Mouse (Mus musculus): ENCODE data around the gene Fgd6. TPM values are rescaled to one million over a fixed set of nuclear protein-coding genes. Genes with fewer than 3 reads are reported as not detected.

Gene Fgd6
- polyA plus RNA-seq, 1 experiment from 2014 or later: 1.3 TPM

DNA sequence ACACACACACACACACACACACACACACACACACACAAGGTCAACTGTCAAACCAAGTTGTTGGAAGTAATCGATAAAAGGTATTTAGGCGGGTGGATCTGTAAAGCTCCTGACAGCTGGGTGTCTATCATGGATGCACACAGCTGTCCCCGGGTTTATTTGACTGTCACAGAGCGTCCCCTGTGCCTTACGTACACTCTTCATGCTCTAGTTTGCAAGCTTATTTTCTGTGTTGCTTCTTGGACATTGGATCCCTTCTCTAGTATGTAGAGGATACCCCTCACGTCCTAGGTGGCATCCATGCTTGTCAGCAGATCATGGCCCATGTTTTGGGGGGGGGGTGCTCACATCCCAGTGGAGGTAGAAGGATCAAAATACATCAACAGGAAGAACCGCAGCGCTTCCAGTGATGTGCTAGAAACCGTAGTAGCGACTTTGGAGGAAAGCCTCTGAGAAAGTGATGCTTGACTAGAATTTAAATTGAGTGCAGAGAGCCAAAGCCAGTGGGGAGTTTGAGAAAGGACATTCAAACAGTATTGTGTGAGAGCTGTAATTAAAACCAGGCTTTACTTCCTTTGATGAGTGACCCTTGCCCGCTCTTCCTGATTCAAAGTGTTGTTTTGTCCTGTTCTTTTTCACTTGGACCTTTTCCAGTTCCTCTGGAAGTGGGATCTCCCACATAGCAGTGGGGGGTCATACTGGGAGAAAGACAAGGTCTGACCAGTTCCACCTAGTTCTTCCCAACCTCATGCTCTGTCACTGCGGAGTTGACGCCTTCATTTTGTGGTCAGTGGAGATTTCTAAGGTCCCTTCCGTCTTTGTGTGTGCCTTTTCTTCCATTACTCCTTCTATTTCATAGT lies 41.4 kb downstream of the Fgd6 start:
- no peak for ATAC-seq
- no peak overlapping the region for H3K27ac ChIP-seq (ENCODE audit: low read depth, low read length)

GRCm38 (mm10) chr10:94080740-94081139 lies 44.9 kb downstream of the Fgd6 start:
- 0 out of 2 replicates have a peak, but pooled peaks cover 4% of the 10 kb centered on the region for H3K4me1 ChIP-seq (ENCODE audit: control insufficient read depth, insufficient read depth, low read length)
- H3K36me3 ChIP-seq (ENCODE audit: control insufficient read depth, insufficient read depth, low read length): no peaks in the 10 kb centered on the region
- H3K9me3 ChIP-seq (replicated peaks; ENCODE audit: control insufficient read depth, low read length): no peaks in the 10 kb centered on the region
- no peak overlapping the region for H3K4me2 ChIP-seq (ENCODE audit: low read length)
- no peak overlapping the region for H3K4me3 ChIP-seq (ENCODE audit: low read depth, low read length)
- WGBS: 82% methylated on average over 3 of the region's 3 CpGs
- H3K27me3 ChIP-seq (replicated peaks; ENCODE audit: control insufficient read depth, insufficient read depth, low read length): no peaks in the 10 kb centered on the region
- ATAC-seq (no peak), DNase-seq (ENCODE audit: low spot score) (no peak)
- no peak overlapping the region for H3K9ac ChIP-seq (ENCODE audit: low read length)
- no peak overlapping the region for H3K27ac ChIP-seq (ENCODE audit: low read depth, low read length)

More for the DNA sequence above, 41.4 kb downstream of the Fgd6 start:
- Histone ChIP-seq H3K9ac (ENCODE audit: low read length) (no peak overlapping the region), H3K27me3 (replicated peaks; ENCODE audit: control insufficient read depth, insufficient read depth, low read length) (no peaks in the 10 kb centered on the region), H3K4me2 (ENCODE audit: low read length) (no peak overlapping the region), H3K36me3 (ENCODE audit: control insufficient read depth, insufficient read depth, low read length) (no peaks in the 10 kb centered on the region), H3K4me1 (ENCODE audit: control insufficient read depth, insufficient read depth, low read length) (peaks cover 7% of the 10 kb centered on the region; the same call in 1 of the 2 replicates), H3K9me3 (replicated peaks; ENCODE audit: control insufficient read depth, low read length) (no peaks in the 10 kb centered on the region), H3K4me3 (ENCODE audit: low read depth, low read length) (no peak overlapping the region)
- 64% methylated on average over 14 of the region's 14 CpGs for WGBS
- DNase-seq (ENCODE audit: low spot score): peak; percentile 42

DNA sequence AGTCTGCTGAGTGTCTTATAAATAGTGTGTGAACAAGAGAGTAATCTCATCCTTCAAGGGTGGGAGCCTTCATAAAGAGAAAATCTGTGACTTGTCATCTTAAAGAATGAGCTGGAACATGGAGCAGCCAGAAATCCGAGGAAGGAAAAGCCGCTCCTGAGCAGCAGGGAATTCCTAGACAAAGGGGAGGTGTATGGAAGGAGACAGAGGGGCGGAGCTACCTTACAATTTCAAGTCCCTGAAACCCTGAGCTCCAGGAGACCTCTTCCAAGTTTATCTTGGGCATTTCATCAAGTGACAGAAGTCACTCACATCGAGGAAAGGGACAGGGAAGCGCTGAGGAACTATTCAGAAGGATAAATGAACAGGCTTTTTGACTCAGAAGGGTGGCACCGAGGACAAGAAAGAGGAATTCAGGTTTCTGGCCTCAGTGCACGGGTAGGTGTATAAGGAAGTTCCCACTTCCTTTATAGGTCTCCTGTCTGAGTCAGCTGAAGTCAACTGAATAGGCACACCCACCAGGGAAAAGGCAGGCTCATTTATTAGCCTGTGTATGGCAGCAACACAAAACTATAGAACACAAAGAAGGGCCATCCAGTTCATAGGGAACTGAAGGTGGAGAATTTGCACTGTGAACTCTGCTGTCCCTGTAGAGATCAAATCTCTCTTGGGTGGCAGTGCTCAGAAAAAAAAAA lies 46.4 kb downstream of the Fgd6 start:
- no peak overlapping the region for H3K9ac ChIP-seq (ENCODE audit: low read length)
- peaks cover 4% of the 10 kb centered on the region; the same call in 1 of the 2 replicates for H3K4me1 ChIP-seq (ENCODE audit: control insufficient read depth, insufficient read depth, low read length)
- no peaks in the 10 kb centered on the region for H3K27me3 ChIP-seq (replicated peaks; ENCODE audit: control insufficient read depth, insufficient read depth, low read length)
- no peak for DNase-seq (ENCODE audit: low spot score)
- no peak overlapping the region for H3K27ac ChIP-seq (ENCODE audit: low read depth, low read length)
- H3K9me3 ChIP-seq (replicated peaks; ENCODE audit: control insufficient read depth, low read length): no peaks in the 10 kb centered on the region
- no peaks in the 10 kb centered on the region for H3K36me3 ChIP-seq (ENCODE audit: control insufficient read depth, insufficient read depth, low read length)
- no peak overlapping the region for H3K4me2 ChIP-seq (ENCODE audit: low read length)
- ATAC-seq: no peak
- no peak overlapping the region for H3K4me3 ChIP-seq (ENCODE audit: low read depth, low read length)
- WGBS: 26% methylated on average over 7 of the region's 7 CpGs

- peak; percentile 19 for DNase-seq (ENCODE audit: low spot score)
- no peaks in the 10 kb centered on the region for H3K27me3 ChIP-seq (replicated peaks; ENCODE audit: control insufficient read depth, insufficient read depth, low read length)
- H3K36me3 ChIP-seq (ENCODE audit: control insufficient read depth, insufficient read depth, low read length): no peaks in the 10 kb centered on the region
- no peak overlapping the region for H3K9ac ChIP-seq (ENCODE audit: low read length)
- ATAC-seq: no peak
- 56% methylated on average over 8 of the region's 8 CpGs for WGBS
- no peaks in the 10 kb centered on the region for H3K9me3 ChIP-seq (replicated peaks; ENCODE audit: control insufficient read depth, low read length)
- no peak overlapping the region for H3K4me2 ChIP-seq (ENCODE audit: low read length)
- peaks cover 4% of the 10 kb centered on the region; the same call in 1 of the 2 replicates for H3K4me1 ChIP-seq (ENCODE audit: control insufficient read depth, insufficient read depth, low read length)
- H3K27ac ChIP-seq (ENCODE audit: low read depth, low read length): no peak overlapping the region
- H3K4me3 ChIP-seq (ENCODE audit: low read depth, low read length): no peak overlapping the region
These were observed 50.5 kb downstream of the Fgd6 start for GRCm38 (mm10) chr10:94086315-94086714.

DNA sequence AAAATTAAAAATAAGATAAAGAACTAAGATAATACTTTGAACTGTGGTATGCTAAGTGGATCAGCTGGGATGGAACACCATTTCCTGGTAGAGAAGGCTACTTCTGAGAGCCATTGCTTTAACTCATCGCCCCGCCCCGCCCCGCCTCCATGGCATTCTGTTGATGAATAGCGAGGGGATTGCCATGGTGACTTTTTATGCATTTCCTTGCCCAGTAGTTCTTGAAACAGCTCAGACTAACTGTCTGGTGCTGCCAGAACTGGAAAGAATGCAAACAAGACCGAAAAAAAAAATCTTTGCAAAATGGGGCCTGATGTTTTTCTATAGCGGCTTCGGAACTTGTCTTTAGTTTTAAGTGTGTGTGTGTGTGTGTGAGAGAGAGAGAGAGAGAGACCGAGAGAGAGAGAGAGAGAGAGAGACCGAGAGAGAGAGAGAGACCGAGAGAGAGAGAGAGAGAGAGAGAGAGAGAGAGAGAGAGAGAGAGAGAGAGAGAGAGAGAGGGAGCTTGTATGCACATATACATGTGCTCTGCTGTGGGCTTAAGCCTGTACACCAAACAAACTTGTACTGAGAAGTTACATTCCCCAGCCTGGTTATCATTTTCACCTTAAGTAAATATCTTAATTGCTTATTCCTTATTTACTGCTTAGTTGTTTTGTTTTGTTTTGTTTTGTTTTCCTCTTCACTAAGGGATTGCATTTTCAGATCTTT lies 51.7 kb downstream of the Fgd6 start:
- Histone ChIP-seq H3K27ac (ENCODE audit: low read depth, low read length) (no peak overlapping the region), H3K4me2 (ENCODE audit: low read length) (peak overlapping the region; percentile 3; the same call in 1 of the 2 replicates), H3K36me3 (ENCODE audit: control insufficient read depth, insufficient read depth, low read length) (no peaks in the 10 kb centered on the region), H3K27me3 (replicated peaks; ENCODE audit: control insufficient read depth, insufficient read depth, low read length) (no peaks in the 10 kb centered on the region), H3K9ac (ENCODE audit: low read length) (no peak overlapping the region), H3K9me3 (replicated peaks; ENCODE audit: control insufficient read depth, low read length) (no peaks in the 10 kb centered on the region), H3K4me3 (ENCODE audit: low read depth, low read length) (no peak overlapping the region), H3K4me1 (ENCODE audit: control insufficient read depth, insufficient read depth, low read length) (peaks cover 4% of the 10 kb centered on the region; the same call in 1 of the 2 replicates)
- DNase-seq (ENCODE audit: low spot score) (peak; percentile 62), ATAC-seq (peak; percentile 54; the same call in 1 of the 2 replicates)
- 30% methylated on average over 8 of the region's 11 CpGs for WGBS

GRCm38 (mm10) chr10:94090032-94090431 lies 54.2 kb downstream of the Fgd6 start:
- H3K27ac ChIP-seq (ENCODE audit: low read depth, low read length): no peak overlapping the region
- H3K4me2 ChIP-seq (ENCODE audit: low read length): no peak overlapping the region
- no peaks in the 10 kb centered on the region for H3K9me3 ChIP-seq (replicated peaks; ENCODE audit: control insufficient read depth, low read length)
- H3K36me3 ChIP-seq (ENCODE audit: control insufficient read depth, insufficient read depth, low read length): no peaks in the 10 kb centered on the region
- ATAC-seq (no peak), DNase-seq (ENCODE audit: low spot score) (no peak)
- peaks cover 4% of the 10 kb centered on the region; the same call in 1 of the 2 replicates for H3K4me1 ChIP-seq (ENCODE audit: control insufficient read depth, insufficient read depth, low read length)
- WGBS: 94% methylated on average over 3 of the region's 3 CpGs
- no peak overlapping the region for H3K9ac ChIP-seq (ENCODE audit: low read length)
- no peaks in the 10 kb centered on the region for H3K27me3 ChIP-seq (replicated peaks; ENCODE audit: control insufficient read depth, insufficient read depth, low read length)
- no peak overlapping the region for H3K4me3 ChIP-seq (ENCODE audit: low read depth, low read length)

DNA sequence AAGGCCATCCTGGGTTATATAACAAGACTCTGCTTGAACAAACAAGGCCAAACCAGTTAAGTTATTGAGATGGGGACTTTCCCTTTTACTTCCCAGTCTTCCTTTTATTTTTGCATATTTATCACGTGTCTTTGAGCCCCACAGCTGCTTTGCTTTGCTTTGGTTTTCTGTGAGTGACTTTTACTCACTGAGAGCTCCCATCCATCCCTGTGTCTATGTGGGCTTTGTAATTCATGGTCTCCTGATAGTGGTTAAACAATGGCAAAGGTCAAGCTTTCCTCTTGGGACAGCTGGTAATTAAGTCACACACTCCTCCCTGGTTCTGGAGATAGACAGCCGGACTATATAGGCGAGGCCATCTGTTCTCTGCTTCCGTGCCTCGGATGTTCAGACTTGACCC lies 57.7 kb downstream of the Fgd6 start:
- no peaks in the 10 kb centered on the region for H3K27me3 ChIP-seq (replicated peaks; ENCODE audit: control insufficient read depth, insufficient read depth, low read length)
- no peaks in the 10 kb centered on the region for H3K36me3 ChIP-seq (ENCODE audit: control insufficient read depth, insufficient read depth, low read length)
- H3K27ac ChIP-seq (ENCODE audit: low read depth, low read length): no peak overlapping the region
- no peaks in the 10 kb centered on the region for H3K4me1 ChIP-seq (ENCODE audit: control insufficient read depth, insufficient read depth, low read length)
- DNase-seq (ENCODE audit: low spot score) (no peak), ATAC-seq (no peak)
- H3K4me3 ChIP-seq (ENCODE audit: low read depth, low read length): no peak overlapping the region
- no peak overlapping the region for H3K4me2 ChIP-seq (ENCODE audit: low read length)
- WGBS: 77% methylated on average over 5 of the region's 5 CpGs
- H3K9ac ChIP-seq (ENCODE audit: low read length): no peak overlapping the region
- no peaks in the 10 kb centered on the region for H3K9me3 ChIP-seq (replicated peaks; ENCODE audit: control insufficient read depth, low read length)

- H3K4me2 ChIP-seq (ENCODE audit: low read length): no peak overlapping the region
- no peaks in the 10 kb centered on the region for H3K36me3 ChIP-seq (ENCODE audit: control insufficient read depth, insufficient read depth, low read length)
- no peak overlapping the region for H3K9ac ChIP-seq (ENCODE audit: low read length)
- no peak for DNase-seq (ENCODE audit: low spot score)
- no peak for ATAC-seq
- no peak overlapping the region for H3K27ac ChIP-seq (ENCODE audit: low read depth, low read length)
- 84% methylated on average over 17 of the region's 17 CpGs for WGBS
- H3K27me3 ChIP-seq (replicated peaks; ENCODE audit: control insufficient read depth, insufficient read depth, low read length): no peaks in the 10 kb centered on the region
- no peaks in the 10 kb centered on the region for H3K4me1 ChIP-seq (ENCODE audit: control insufficient read depth, insufficient read depth, low read length)
- no peak overlapping the region for H3K4me3 ChIP-seq (ENCODE audit: low read depth, low read length)
- no peaks in the 10 kb centered on the region for H3K9me3 ChIP-seq (replicated peaks; ENCODE audit: control insufficient read depth, low read length)
These were observed 60.1 kb downstream of the Fgd6 start for GRCm38 (mm10) chr10:94095743-94096465.

Data from forebrain, embryonic 14.5 days (tissue).